Mouse (Mus musculus) liver, postnatal 0 days (tissue): ENCODE data around the gene Zdhhc14.

Source experiments
- CTCF ChIP-seq: sonication (generic); IDR thresholded peaks from 2 replicates; pipeline ENCODE4 v1.5.1; 2016; ENCODE audit warnings: antibody characterized with exemption, low read depth
- EP300 ChIP-seq: IDR thresholded peaks from 2 replicates; pipeline ENCODE4 v1.6.1; 2016; ENCODE audit warnings: antibody characterized with exemption, low read depth, mild to moderate bottlenecking

GRCm38 (mm10) chr17:5744016-5744415 is 251.7 kb downstream of the Zdhhc14 start:
- no peak for TF ChIP-seq CTCF
- no peak for TF ChIP-seq EP300
